Mouse (Mus musculus) cerebellum, adult 18-20 months (tissue): ENCODE measurements around the gene Synrg.

Source experiments
- DNase-seq, 2 experiments: peaks; one replicate each; pipeline ENCODE4 v3.0.0; 2021

Synrg gene

GRCm38 (mm10) chr11:83991701-83992100 is 27.5 kb downstream of the Synrg start:
- DNase-seq = peak; percentile 34 to 41

- no peak for DNase-seq
Observed at GRCm38 (mm10) chr11:83993428-83993827, 29.2 kb downstream of the Synrg start.

GRCm38 (mm10) chr11:83994481-83994880 is 30.3 kb downstream of the Synrg start:
- DNase-seq = no peak

- DNase-seq = no peak
Observed at GRCm38 (mm10) chr11:83995535-83995950, 31.3 kb downstream of the Synrg start.

- DNase-seq = no peak
Observed at GRCm38 (mm10) chr11:83997171-83997868, 33.1 kb downstream of the Synrg start.

- DNase-seq = no peak
Observed at GRCm38 (mm10) chr11:83998993-83999392, 34.8 kb downstream of the Synrg start.

GRCm38 (mm10) chr11:83999411-83999915 is 35.2 kb downstream of the Synrg start:
- DNase-seq = no peak

GRCm38 (mm10) chr11:84001257-84001656 is 37.0 kb downstream of the Synrg start:
- no peak for DNase-seq

GRCm38 (mm10) chr11:84003986-84004385 is 39.8 kb downstream of the Synrg start:
- no peak for DNase-seq

GRCm38 (mm10) chr11:84009001-84009400 is 44.8 kb downstream of the Synrg start:
- peak in 1 of 2 experiments; percentile 19 for DNase-seq

- no peak for DNase-seq
Observed at GRCm38 (mm10) chr11:84010411-84010810, 46.2 kb downstream of the Synrg start.

- no peak for DNase-seq
Observed at GRCm38 (mm10) chr11:84011050-84011449, 46.8 kb downstream of the Synrg start.

GRCm38 (mm10) chr11:84011576-84011975 is 47.3 kb downstream of the Synrg start:
- DNase-seq = no peak

GRCm38 (mm10) chr11:84013105-84013504 is 48.9 kb downstream of the Synrg start:
- peak; percentile 60 to 70 for DNase-seq

- no peak for DNase-seq
Observed at GRCm38 (mm10) chr11:84016147-84016809, 52.0 kb downstream of the Synrg start.

GRCm38 (mm10) chr11:84016810-84017508 is 52.7 kb downstream of the Synrg start:
- DNase-seq = no peak

GRCm38 (mm10) chr11:84027231-84027630 is 63.0 kb downstream of the Synrg start:
- DNase-seq = no peak

- no peak for DNase-seq
Observed at GRCm38 (mm10) chr11:84028271-84029028, 64.2 kb downstream of the Synrg start.

GRCm38 (mm10) chr11:84031971-84032370 is 67.7 kb downstream of the Synrg start:
- DNase-seq = peak in 1 of 2 experiments; percentile 40

GRCm38 (mm10) chr11:84032559-84032958 is 68.3 kb downstream of the Synrg start:
- DNase-seq = no peak

GRCm38 (mm10) chr11:84033671-84034070 is 69.4 kb downstream of the Synrg start:
- DNase-seq = no peak

GRCm38 (mm10) chr11:84040621-84041020 is 76.4 kb downstream of the Synrg start:
- no peak for DNase-seq
